Mouse (Mus musculus) kidney, adult 8-10 months (tissue): ENCODE measurements around the gene Med12l.
"Not testable (repeated sequence)": the region's sequence is repeated elsewhere in the genome, so short reads cannot be mapped to it uniquely, and the experiment has no call there.

ENCODE experiments used
- DNase-seq, 2 experiments: peaks; one replicate each; pipeline ENCODE4 v3.0.0; 2022

The Med12l gene

GRCm38 (mm10) chr3:59024531-59025192, 19.0 kb downstream of the Med12l start:
- no peak for DNase-seq

- no peak for DNase-seq
These were observed 19.5 kb downstream of the Med12l start for GRCm38 (mm10) chr3:59025193-59025535.

GRCm38 (mm10) chr3:59028696-59029095, 23.1 kb downstream of the Med12l start:
- DNase-seq = no peak

GRCm38 (mm10) chr3:59030986-59031385, 25.4 kb downstream of the Med12l start:
- DNase-seq = no peak

- no peak for DNase-seq
These were observed 35.9 kb downstream of the Med12l start for GRCm38 (mm10) chr3:59041487-59041886.

GRCm38 (mm10) chr3:59054834-59055535, 49.4 kb downstream of the Med12l start:
- DNase-seq = no peak

GRCm38 (mm10) chr3:59059022-59059541, 53.5 kb downstream of the Med12l start:
- peak; percentile 48 to 50 for DNase-seq

- peak in 1 of 2 experiments; percentile 11 for DNase-seq
These were observed 54.5 kb downstream of the Med12l start for GRCm38 (mm10) chr3:59060131-59060530.

- no peak for DNase-seq
These were observed 56.5 kb downstream of the Med12l start for GRCm38 (mm10) chr3:59062141-59062540.

GRCm38 (mm10) chr3:59063431-59063830, 57.8 kb downstream of the Med12l start:
- DNase-seq = no peak

- no peak for DNase-seq
These were observed 60.3 kb downstream of the Med12l start for GRCm38 (mm10) chr3:59065937-59066336.

- DNase-seq = no peak
These were observed 61.1 kb downstream of the Med12l start for GRCm38 (mm10) chr3:59066558-59067294.

- not testable (repeated sequence) for DNase-seq
These were observed 63.4 kb downstream of the Med12l start for GRCm38 (mm10) chr3:59069071-59069470.

GRCm38 (mm10) chr3:59077278-59077677, 71.7 kb downstream of the Med12l start:
- DNase-seq = no peak

GRCm38 (mm10) chr3:59078585-59078984, 73.0 kb downstream of the Med12l start:
- no peak for DNase-seq

- peak; percentile 10 to 33 for DNase-seq
These were observed 73.7 kb downstream of the Med12l start for GRCm38 (mm10) chr3:59079327-59079726.

- DNase-seq = no peak
These were observed 74.8 kb downstream of the Med12l start for GRCm38 (mm10) chr3:59080293-59080916.

GRCm38 (mm10) chr3:59080919-59081318, 75.3 kb downstream of the Med12l start:
- DNase-seq = no peak

GRCm38 (mm10) chr3:59092702-59093101, 87.1 kb downstream of the Med12l start:
- no peak for DNase-seq

GRCm38 (mm10) chr3:59097421-59097820, 91.8 kb downstream of the Med12l start:
- no peak for DNase-seq

- DNase-seq = no peak
These were observed 92.9 kb downstream of the Med12l start for GRCm38 (mm10) chr3:59098540-59098939.

GRCm38 (mm10) chr3:59101218-59101986, 95.8 kb downstream of the Med12l start, which contains the start of gene Gpr171:
Gene Gpr171, minus strand, starts transcription at chr3:59101821.
- DNase-seq = no peak
